Mouse (Mus musculus) liver, embryonic 13.5 days (tissue): ENCODE results near the gene C1qbp. TPM values are rescaled to one million over a fixed set of nuclear protein-coding genes. Genes with fewer than 3 reads are reported as not detected.

ENCODE experiments used
- ATAC-seq: fragments of 200-750 bp; cut with Nextera tagmentation; 2 replicates; pipeline ENCODE4 v1.8.0; 2017; ENCODE audit warnings: low read depth, mild to moderate bottlenecking, moderate number of reproducible peaks, moderate library complexity
- DNase-seq: peaks from one replicate; pipeline ENCODE4 v3.0.0; 2022
- H3K27ac ChIP-seq: fragments of 300-500 bp; sonication (generic); 2 replicates; pipeline ENCODE4 v1.5.1; 2015; ENCODE audit warnings: moderate library complexity, mild to moderate bottlenecking, inconsistent platforms
- H3K27me3 ChIP-seq: fragments of 300-500 bp; sonication (generic); 2 replicates; pipeline ENCODE4 v1.6.1; 2015; ENCODE audit warnings: mild to moderate bottlenecking, inconsistent platforms
- H3K36me3 ChIP-seq: fragments of 300-500 bp; sonication (generic); 2 replicates; pipeline ENCODE4 v1.6.1; 2015; ENCODE audit warnings: mild to moderate bottlenecking, inconsistent platforms
- H3K4me1 ChIP-seq: fragments of 300-500 bp; sonication (generic); replicated peaks from 2 replicates; pipeline ENCODE4 v1.6.1; 2015; ENCODE audit warnings: inconsistent platforms
- H3K4me2 ChIP-seq: fragments of 300-500 bp; sonication (generic); 2 replicates; pipeline ENCODE4 v1.6.1; 2015; ENCODE audit warnings: inconsistent platforms, mild to moderate bottlenecking, moderate library complexity
- H3K4me3 ChIP-seq: fragments of 300-500 bp; sonication (generic); replicated peaks from 2 replicates; pipeline ENCODE4 v1.5.1; 2015; ENCODE audit warnings: mild to moderate bottlenecking, inconsistent platforms
- H3K9ac ChIP-seq: fragments of 300-500 bp; sonication (generic); 2 replicates; pipeline ENCODE4 v1.6.1; 2015; ENCODE audit warnings: mild to moderate bottlenecking, inconsistent platforms
- H3K9me3 ChIP-seq: fragments of 300-500 bp; sonication (generic); replicated peaks from 2 replicates; pipeline ENCODE4 v1.6.1; 2016; ENCODE audit warnings: inconsistent platforms
- WGBS: fragments of 180-500 bp; shearing (Covaris S2); methylation state at CpG from one replicate; pipeline ENCODE4 v1.1.7; 2015; ENCODE audit not compliant: insufficient replicate concordance; 5-methylcytosine and 5-hydroxymethylcytosine counted together
- polyA plus RNA-seq: library from polyadenylated mRNA; unstranded; fragments of >200 nt; fragmentation: Nextera tagmentation; extraction: Ambion mirVana; gene quantifications from 2 replicates; pipeline ENCODE4 v1.2.1, GENCODE M21; 2015

C1qbp gene
- polyA plus RNA-seq, 1 experiment from 2014 or later = 321 TPM

GRCm38 (mm10) chr11:70942596-70942995 is 40.2 kb downstream of the C1qbp start:
- Histone ChIP-seq H3K9me3 (no peaks in the 10 kb centered on the region), H3K9ac (no peak overlapping the region), H3K4me3 (no peak overlapping the region), H3K36me3 (peaks cover 82% of the 10 kb centered on the region), H3K4me2 (no peak overlapping the region), H3K4me1 (no peaks in the 10 kb centered on the region), H3K27me3 (no peaks in the 10 kb centered on the region), H3K27ac (no peak overlapping the region)
- DNase-seq (no peak), ATAC-seq (no peak)
- WGBS = 89% methylated on average over 1 of the region's 1 CpGs

GRCm38 (mm10) chr11:70935316-70935715 is 47.5 kb downstream of the C1qbp start:
- no peak overlapping the region for H3K9ac ChIP-seq
- peaks cover 65% of the 10 kb centered on the region for H3K36me3 ChIP-seq
- no peak for DNase-seq
- H3K4me2 ChIP-seq = no peak overlapping the region
- 86% methylated on average over 7 of the region's 7 CpGs for WGBS
- H3K4me3 ChIP-seq = no peak overlapping the region
- no peak for ATAC-seq
- H3K27ac ChIP-seq = no peak overlapping the region
- no peaks in the 10 kb centered on the region for H3K9me3 ChIP-seq
- H3K27me3 ChIP-seq = no peaks in the 10 kb centered on the region
- H3K4me1 ChIP-seq = no peaks in the 10 kb centered on the region

- no peak overlapping the region for H3K27ac ChIP-seq
- WGBS = 81% methylated on average over 5 of the region's 5 CpGs
- H3K4me3 ChIP-seq = no peak overlapping the region
- no peak for DNase-seq
- H3K36me3 ChIP-seq = peaks cover 59% of the 10 kb centered on the region
- H3K4me2 ChIP-seq = no peak overlapping the region
- H3K4me1 ChIP-seq = no peaks in the 10 kb centered on the region
- ATAC-seq = no peak
- H3K27me3 ChIP-seq = no peaks in the 10 kb centered on the region
- no peak overlapping the region for H3K9ac ChIP-seq
- no peaks in the 10 kb centered on the region for H3K9me3 ChIP-seq
These were observed 51.4 kb downstream of the C1qbp start for GRCm38 (mm10) chr11:70931461-70931860.

Other genes with a start within 250 kb of the C1qbp start
- 1.2 and 1.8 TPM in 2 replicates for gene Zfp3, start 218.8 kb downstream of the C1qbp start, polyA plus RNA-seq
- 0.18 and 0.41 TPM in 2 replicates for gene Scimp, start 170.4 kb downstream of the C1qbp start, polyA plus RNA-seq
- 17.6 and 18.6 TPM in 2 replicates for gene Rabep1, start 138.2 kb downstream of the C1qbp start, polyA plus RNA-seq
- gene Nup88, start 13.1 kb downstream of the C1qbp start, polyA plus RNA-seq = 67.4 and 78.9 TPM in 2 replicates
- gene Rpain, start 12.8 kb downstream of the C1qbp start, polyA plus RNA-seq = 95.3 and 97.0 TPM in 2 replicates
- 7.5 and 10.2 TPM in 2 replicates for gene Dhx33, start 21.4 kb upstream of the C1qbp start, polyA plus RNA-seq
- 22.6 and 25.4 TPM in 2 replicates for gene Mis12, start 36.6 kb upstream of the C1qbp start, polyA plus RNA-seq
- gene Derl2, start 36.8 kb upstream of the C1qbp start, polyA plus RNA-seq = 36.8 and 50.0 TPM in 2 replicates
- gene 6330403K07Rik, start 50.5 kb upstream of the C1qbp start, polyA plus RNA-seq = 5.0 and 6.3 TPM in 2 replicates
- gene Nlrp1a, start 161.7 kb upstream of the C1qbp start, polyA plus RNA-seq = 0.10 and 0.12 TPM in 2 replicates
- not detected in 2 replicates for gene Nlrp1b, start 247.7 kb upstream of the C1qbp start, polyA plus RNA-seq